Mouse (Mus musculus) midbrain, embryonic 14.5 days (tissue): ENCODE measurements around the gene Sertad1. TPM values are rescaled to one million over a fixed set of nuclear protein-coding genes. Genes with fewer than 3 reads are reported as not detected.

ENCODE experiments used
- ATAC-seq: fragments of 200-750 bp; cut with Nextera tagmentation; 2 replicates; pipeline ENCODE4 v1.8.0; 2017; ENCODE audit warnings: moderate number of reproducible peaks, moderate library complexity; ENCODE audit not compliant: low FRiP score, low TSS enrichment
- DNase-seq: peaks from one replicate; pipeline ENCODE4 v3.0.0-alpha.2; 2015
- H3K27ac ChIP-seq: fragments of 300-500 bp; sonication (generic); replicated peaks from 2 replicates; pipeline ENCODE4 v1.5.1; 2014; ENCODE audit warnings: mild to moderate bottlenecking, low read depth, low read length, moderate library complexity
- H3K27me3 ChIP-seq: fragments of 300-500 bp; sonication (generic); 2 replicates; pipeline ENCODE4 v1.6.1; 2014; ENCODE audit warnings: low read length, control low read depth, mixed read lengths; ENCODE audit not compliant: control insufficient read depth, insufficient read depth
- H3K36me3 ChIP-seq: fragments of 300-500 bp; sonication (generic); 2 replicates; pipeline ENCODE4 v1.6.1; 2014; ENCODE audit warnings: low read length, control low read depth; ENCODE audit not compliant: control insufficient read depth, insufficient read depth
- H3K4me1 ChIP-seq: fragments of 300-500 bp; sonication (generic); 2 replicates; pipeline ENCODE4 v1.6.1; 2014; ENCODE audit warnings: mild to moderate bottlenecking, antibody characterized with exemption, low read length, control low read depth; ENCODE audit not compliant: control insufficient read depth, insufficient read depth
- H3K4me2 ChIP-seq: fragments of 300-500 bp; sonication (generic); 2 replicates; pipeline ENCODE4 v1.6.1; 2014; ENCODE audit warnings: mild to moderate bottlenecking, low read length, moderate library complexity
- H3K4me3 ChIP-seq: fragments of 300-500 bp; sonication (generic); replicated peaks from 2 replicates; pipeline ENCODE4 v1.5.1; 2014; ENCODE audit warnings: low read depth, low read length
- H3K9ac ChIP-seq: fragments of 300-500 bp; sonication (generic); replicated peaks from 2 replicates; pipeline ENCODE4 v1.6.1; 2014; ENCODE audit warnings: mild to moderate bottlenecking, low read length, moderate library complexity
- H3K9me3 ChIP-seq: fragments of 300-500 bp; sonication (generic); 2 replicates; pipeline ENCODE4 v1.6.1; 2016; ENCODE audit warnings: low read length, control low read depth, mixed read lengths; ENCODE audit not compliant: control insufficient read depth
- WGBS: fragments of 180-500 bp; shearing (Covaris S2); extraction: QIAGEN DNeasy Blood & Tissue Kit; methylation state at CpG from one replicate; pipeline ENCODE4 v1.1.7; 2014; 5-methylcytosine and 5-hydroxymethylcytosine counted together
- polyA plus RNA-seq: library from polyadenylated mRNA; unstranded; fragments of >200 nt; fragmentation: Nextera tagmentation; extraction: Ambion mirVana; gene quantifications from 2 replicates; pipeline ENCODE4 v1.2.1, GENCODE M21; 2014

Gene Sertad1
- polyA plus RNA-seq, 1 experiment from 2014 or later = 7.5 TPM

DNA sequence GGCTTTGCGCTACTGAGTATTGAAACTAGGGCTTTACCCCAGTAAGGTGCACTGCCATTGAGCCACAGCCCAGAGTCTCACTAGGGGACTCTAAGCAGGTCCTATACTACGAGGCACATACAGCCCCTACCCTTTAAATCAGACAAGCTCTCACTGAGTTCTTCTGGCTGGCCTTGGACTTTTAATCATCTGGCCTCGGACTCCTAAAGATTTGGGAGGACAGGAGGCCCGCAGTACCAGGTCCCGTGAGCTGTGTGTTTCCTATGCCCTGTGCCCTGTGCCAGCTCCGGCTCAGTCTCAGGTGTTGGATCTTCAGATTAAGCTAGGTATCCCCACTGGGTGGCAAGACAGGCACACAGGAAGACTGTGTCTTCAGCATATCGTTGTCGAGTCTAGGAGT, 51.3 kb downstream of the Sertad1 start:
- WGBS = 94% methylated on average over 8 of the region's 8 CpGs
- H3K36me3 ChIP-seq = peaks cover 70% of the 10 kb centered on the region
- ATAC-seq = no peak
- H3K4me2 ChIP-seq = no peak overlapping the region
- H3K27ac ChIP-seq = no peak overlapping the region
- H3K4me1 ChIP-seq = peaks cover 14% of the 10 kb centered on the region
- H3K4me3 ChIP-seq = no peak overlapping the region
- H3K9ac ChIP-seq = no peak overlapping the region
- no peaks in the 10 kb centered on the region for H3K27me3 ChIP-seq
- H3K9me3 ChIP-seq = no peaks in the 10 kb centered on the region
- no peak for DNase-seq

DNA sequence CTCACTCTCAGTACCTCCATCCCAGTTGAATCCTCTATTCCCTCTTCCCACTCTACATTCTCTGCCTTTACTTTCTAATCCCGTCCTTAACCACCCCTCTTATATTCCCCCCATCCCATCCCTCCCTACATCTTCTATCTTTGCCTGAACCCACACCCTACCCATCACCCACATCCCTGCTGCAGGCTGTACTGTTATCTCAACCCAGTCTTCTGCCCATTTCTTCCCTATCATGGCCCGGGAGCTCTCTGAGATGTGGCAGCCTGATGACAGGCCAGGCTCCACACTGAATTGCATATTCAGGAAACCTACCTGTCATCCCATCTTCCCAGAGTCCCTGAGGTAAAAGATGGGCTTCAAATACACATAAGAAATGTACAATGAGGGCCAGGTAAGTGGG, 52.1 kb downstream of the Sertad1 start:
- Histone ChIP-seq H3K4me2 (no peak overlapping the region), H3K4me1 (peaks cover 14% of the 10 kb centered on the region), H3K9me3 (no peaks in the 10 kb centered on the region), H3K36me3 (peaks cover 62% of the 10 kb centered on the region), H3K27me3 (no peaks in the 10 kb centered on the region), H3K4me3 (no peak overlapping the region), H3K27ac (no peak overlapping the region), H3K9ac (no peak overlapping the region)
- WGBS = 92% methylated on average over 2 of the region's 2 CpGs
- no peak for DNase-seq
- ATAC-seq = no peak

Other genes with a start within 250 kb of the Sertad1 start
- gene Numbl, start 228.5 kb upstream of the Sertad1 start, polyA plus RNA-seq = 33.7 and 50.1 TPM in 2 replicates
- 6.4 and 7.4 TPM in 2 replicates for gene Ltbp4, start 149.2 kb upstream of the Sertad1 start, polyA plus RNA-seq
- 50.4 and 52.5 TPM in 2 replicates for gene Shkbp1, start 130.9 kb upstream of the Sertad1 start, polyA plus RNA-seq
- gene Gm20479, start 129.5 kb upstream of the Sertad1 start, polyA plus RNA-seq = not detected in 2 replicates
- gene Sptbn4, start 39.2 kb upstream of the Sertad1 start, polyA plus RNA-seq = 4.1 and 4.7 TPM in 2 replicates
- gene Blvrb, start 38.9 kb upstream of the Sertad1 start, polyA plus RNA-seq = 8.9 and 17.3 TPM in 2 replicates
- 6.6 and 9.8 TPM in 2 replicates for gene Sertad3, start 13.1 kb upstream of the Sertad1 start, polyA plus RNA-seq
- 0.77 and 0.97 TPM in 2 replicates for gene Prx, start 12.4 kb downstream of the Sertad1 start, polyA plus RNA-seq
- 0.43 and 0.78 TPM in 2 replicates for gene Hipk4, start 36.4 kb downstream of the Sertad1 start, polyA plus RNA-seq
- gene Pld3, start 66.3 kb downstream of the Sertad1 start, polyA plus RNA-seq = 114 and 134 TPM in 2 replicates
- 26.3 and 35.3 TPM in 2 replicates for gene 2310022A10Rik, start 66.3 kb downstream of the Sertad1 start, polyA plus RNA-seq
- gene Akt2, start 104.6 kb downstream of the Sertad1 start, polyA plus RNA-seq = 51.0 and 67.0 TPM in 2 replicates
- 71.3 and 104 TPM in 2 replicates for gene Ttc9b, start 167.0 kb downstream of the Sertad1 start, polyA plus RNA-seq
- gene Map3k10, start 187.7 kb downstream of the Sertad1 start, polyA plus RNA-seq = 19.0 and 24.0 TPM in 2 replicates
- gene Zfp607b, start 202.4 kb downstream of the Sertad1 start, polyA plus RNA-seq = 15.1 and 15.5 TPM in 2 replicates
- gene Zfp60, start 244.5 kb downstream of the Sertad1 start, polyA plus RNA-seq = 89.9 and 125 TPM in 2 replicates